8 mouse cellular contexts compared by ENCODE assay signal in the genomic region with DNA sequence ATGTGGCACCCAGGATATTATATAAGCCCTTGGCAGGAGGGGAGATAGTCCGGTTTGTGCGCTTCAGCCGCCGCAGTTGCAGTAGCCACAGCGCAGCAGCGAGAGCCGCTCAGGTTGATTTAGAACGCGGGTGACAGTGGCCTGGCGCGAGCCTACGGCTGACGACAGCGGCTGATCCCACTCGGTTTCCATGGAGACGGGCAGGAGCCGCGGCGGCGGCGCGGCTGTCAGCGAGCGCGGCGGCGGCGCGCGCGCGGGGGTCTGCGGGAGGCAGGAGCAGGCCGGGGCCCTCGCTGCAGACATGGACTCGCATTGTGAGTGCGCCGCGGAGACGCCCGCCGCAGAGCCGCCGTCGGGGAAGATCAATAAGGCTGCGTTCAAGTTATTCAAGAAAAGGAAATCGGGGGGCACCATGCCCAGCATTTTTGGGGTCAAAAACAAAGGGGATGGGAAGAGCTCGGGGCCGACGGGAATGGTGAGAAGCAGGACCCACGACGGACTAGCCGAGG. TPM values are rescaled to one million over a fixed set of nuclear protein-coding genes. Genes with fewer than 3 reads are reported as not detected.
DNase-seq lines count a peak whose midpoint lies in the region; ATAC-seq and TF ChIP-seq lines count a peak whose summit lies in the region.

No protein-coding gene starts in this region.

- TF ChIP-seq CTCF in heart, postnatal 0 days (IDR thresholded peaks at IDR 0.05; ENCODE audit: low read depth), result no peak
- no peak for TF ChIP-seq CTCF in olfactory bulb, adult 2 months (IDR thresholded peaks at IDR 0.05; ENCODE audit: insufficient read depth, low read depth, low read length)

- WGBS in heart, embryonic 10.5 days, result under 1% methylated on average over 53 of the region's 53 CpGs
- under 1% methylated on average over 53 of the region's 53 CpGs for WGBS in heart, postnatal 0 days
- WGBS in liver, embryonic 15.5 days (ENCODE audit: insufficient replicate concordance), result 1% methylated on average over 53 of the region's 53 CpGs
- WGBS in olfactory bulb, adult 2 months, result under 1% methylated on average over 53 of the region's 53 CpGs

- 0 out of 2 replicates have a peak overlapping the region, but pooled peaks have one; percentile 13 for H3K9ac ChIP-seq in heart, postnatal 0 days (replicated peaks; ENCODE audit: low read depth, low read length)
- H3K9ac ChIP-seq in liver, embryonic 15.5 days, result no peak overlapping the region

- peak overlapping the region; percentile 82 for H3K27ac ChIP-seq in heart, embryonic 10.5 days
- H3K27ac ChIP-seq in heart, postnatal 0 days (ENCODE audit: low read depth), result no peak overlapping the region
- no peak overlapping the region for H3K27ac ChIP-seq in liver, embryonic 15.5 days (replicated peaks)
- peak overlapping the region; percentile 87 for H3K27ac ChIP-seq in olfactory bulb, adult 2 months (ENCODE audit: insufficient read depth, low read depth, low read length)

- TF ChIP-seq EP300 in heart, postnatal 0 days (IDR thresholded peaks at IDR 0.05; ENCODE audit: low read depth), result no peak

- peak; percentile 85 for TF ChIP-seq POLR2A in olfactory bulb, adult 2 months (IDR thresholded peaks at IDR 0.05; ENCODE audit: insufficient read depth, low read depth, low read length)

- H3K9me3 ChIP-seq in heart, embryonic 10.5 days, result no peaks in the 10 kb centered on the region
- H3K9me3 ChIP-seq in heart, postnatal 0 days (replicated peaks; ENCODE audit: control insufficient read depth, low read length), result no peaks in the 10 kb centered on the region
- no peaks in the 10 kb centered on the region for H3K9me3 ChIP-seq in liver, embryonic 15.5 days (replicated peaks)

- peaks cover 66% of the 10 kb centered on the region for H3K27me3 ChIP-seq in heart, embryonic 10.5 days (ENCODE audit: insufficient read depth, poor library complexity, severe bottlenecking)
- peaks cover 47% of the 10 kb centered on the region for H3K27me3 ChIP-seq in heart, postnatal 0 days (ENCODE audit: control insufficient read depth, insufficient read depth, low read length)
- peaks cover 45% of the 10 kb centered on the region for H3K27me3 ChIP-seq in liver, embryonic 15.5 days

- peak overlapping the region; percentile 69 for H3K4me3 ChIP-seq in heart, embryonic 10.5 days
- peak overlapping the region; percentile 48 for H3K4me3 ChIP-seq in heart, postnatal 0 days (ENCODE audit: low read depth, low read length)
- H3K4me3 ChIP-seq in liver, embryonic 15.5 days (replicated peaks), result peak overlapping the region; percentile 50
- H3K4me3 ChIP-seq in olfactory bulb, adult 2 months (ENCODE audit: insufficient read depth, low read depth, low read length), result peak overlapping the region; percentile 65

- H3K4me2 ChIP-seq in heart, postnatal 0 days (ENCODE audit: low read depth, low read length), result peak overlapping the region; percentile 75
- peak overlapping the region; percentile 65 for H3K4me2 ChIP-seq in liver, embryonic 15.5 days

- H3K36me3 ChIP-seq in heart, embryonic 10.5 days, result no peaks in the 10 kb centered on the region
- H3K36me3 ChIP-seq in heart, postnatal 0 days (replicated peaks; ENCODE audit: control insufficient read depth, insufficient read depth, low read length), result no peaks in the 10 kb centered on the region
- no peaks in the 10 kb centered on the region for H3K36me3 ChIP-seq in liver, embryonic 15.5 days (replicated peaks)

- no peak for DNase-seq in heart, embryonic 10.5 days (ENCODE audit: low spot score)
- no peak for DNase-seq in heart, adult 18-20 months
- DNase-seq in embryo, embryonic 11.5 days (ENCODE audit: low read depth, low spot score), result peak; percentile 73
- peak; percentile 9 for DNase-seq in heart, postnatal 0 days (ENCODE audit: low spot score)
- peak; percentile 89 to 94 for DNase-seq in layer of hippocampus, adult 18-20 months (ENCODE audit: low spot score in 2 of 2)
- DNase-seq in yolk sac, embryonic 10.5 days (ENCODE audit: low spot score), result peak; percentile 37

- H3K4me1 ChIP-seq in heart, embryonic 10.5 days, result peaks cover 19% of the 10 kb centered on the region
- H3K4me1 ChIP-seq in heart, postnatal 0 days (ENCODE audit: control insufficient read depth, insufficient read depth), result peaks cover 5% of the 10 kb centered on the region; the same call in 1 of the 2 replicates
- no peaks in the 10 kb centered on the region for H3K4me1 ChIP-seq in liver, embryonic 15.5 days (replicated peaks)
- H3K4me1 ChIP-seq in olfactory bulb, adult 2 months (ENCODE audit: control insufficient read depth, insufficient read depth, low read length), result peaks cover 8% of the 10 kb centered on the region; the same call in 1 of the 2 replicates

- ATAC-seq in heart, postnatal 0 days (ENCODE audit: insufficient read depth, low read depth), result peak; percentile 64; the same call in 1 of the 2 replicates
- ATAC-seq in liver, embryonic 15.5 days (ENCODE audit: insufficient read depth), result no peak

RNA-seq across cellular contexts. Expression of gene Amer2, which starts 5.1 kb away (rescaled TPM):
- polyA plus RNA-seq in heart, embryonic 10.5 days (2016; fragmentation: Nextera tagmentation; extraction: Ambion mirVana), result 0.65 and 1.7 TPM in 2 replicates
- not detected for total RNA-seq in heart, adult 18-20 months (2021)
- total RNA-seq in heart, postnatal 0 days (2014; rRNA removed; ENCODE audit: low replicate concordance), result 0.12 TPM in 1 of 2 replicates, not detected in the other
- 0.10 and 0.15 TPM in 2 replicates for polyA plus RNA-seq in heart, postnatal 0 days (2015; fragmentation: Nextera tagmentation; extraction: Ambion mirVana)
- total RNA-seq in layer of hippocampus, adult 18-20 months (2021), result 10 to 100 TPM; 51.1 to 51.8 TPM
- 0.48 and 0.68 TPM in 2 replicates for polyA plus RNA-seq in liver, embryonic 15.5 days (2015; fragmentation: Nextera tagmentation; extraction: Ambion mirVana)
- not detected in 2 replicates for polyA plus RNA-seq in olfactory bulb, adult 2 months (2012; ENCODE audit: insufficient read depth, insufficient read length, low replicate concordance, missing spikeins)

Comparison
In these comparisons a context has a peak if more than half of its experiments do, and no peak if none do; other contexts are left out.
1. DNase-seq: peak in embryo, embryonic 11.5 days (single experiment), heart, postnatal 0 days (single experiment), layer of hippocampus, adult 18-20 months (2 of 2) and yolk sac, embryonic 10.5 days (single experiment); none in heart, embryonic 10.5 days (single experiment) and heart, adult 18-20 months (0 of 2).
2. H3K27ac ChIP-seq: peak in heart, embryonic 10.5 days (single experiment) and olfactory bulb, adult 2 months (single experiment); none in heart, postnatal 0 days (single experiment) and liver, embryonic 15.5 days (single experiment).
3. Peak in every context shown above with its lines, with median percentiles within 50 percentile points of each other: H3K4me3 ChIP-seq.